Mouse (Mus musculus) embryonic facial prominence, embryonic 12.5 days (tissue): Measurements from ENCODE around the gene Cdc25b. TPM values are rescaled to one million over a fixed set of nuclear protein-coding genes. Genes with fewer than 3 reads are reported as not detected.
A peak's percentile ranks its signal among the peaks of the same experiment; 100 is the strongest.

ENCODE experiments used
- ATAC-seq: fragments of 200-750 bp; cut with Nextera tagmentation; 2 replicates; pipeline ENCODE4 v1.8.0; 2017; ENCODE audit not compliant: insufficient number of reproducible peaks, insufficient read depth, low FRiP score, low TSS enrichment
- H3K27ac ChIP-seq: fragments of 300-500 bp; sonication (generic); 2 replicates; pipeline ENCODE4 v1.5.1; 2016; ENCODE audit warnings: mild to moderate bottlenecking
- H3K27me3 ChIP-seq: fragments of 300-500 bp; sonication (generic); 2 replicates; pipeline ENCODE4 v1.6.1; 2016; ENCODE audit warnings: mild to moderate bottlenecking, moderate library complexity
- H3K36me3 ChIP-seq: fragments of 300-500 bp; sonication (generic); 2 replicates; pipeline ENCODE4 v1.6.1; 2016; ENCODE audit warnings: mild to moderate bottlenecking
- H3K4me1 ChIP-seq: fragments of 300-500 bp; sonication (generic); 2 replicates; pipeline ENCODE4 v1.6.1; 2016
- H3K4me2 ChIP-seq: fragments of 300-500 bp; sonication (generic); replicated peaks from 2 replicates; pipeline ENCODE4 v1.6.1; 2016; ENCODE audit warnings: mild to moderate bottlenecking, moderate library complexity
- H3K4me3 ChIP-seq: fragments of 300-500 bp; sonication (generic); 2 replicates; pipeline ENCODE4 v1.5.1; 2016; ENCODE audit warnings: mild to moderate bottlenecking
- H3K9ac ChIP-seq: fragments of 300-500 bp; sonication (generic); 2 replicates; pipeline ENCODE4 v1.6.1; 2016; ENCODE audit warnings: mild to moderate bottlenecking, moderate library complexity
- H3K9me3 ChIP-seq: fragments of 300-500 bp; sonication (generic); 2 replicates; pipeline ENCODE4 v1.6.1; 2016; ENCODE audit warnings: mild to moderate bottlenecking, moderate library complexity
- WGBS: fragments of 180-500 bp; shearing (Covaris S2); methylation state at CpG from one replicate; pipeline ENCODE4 v1.1.7; 2016; 5-methylcytosine and 5-hydroxymethylcytosine counted together
- polyA plus RNA-seq: library from polyadenylated mRNA; unstranded; fragments of >200 nt; fragmentation: Nextera tagmentation; extraction: Ambion mirVana; gene quantifications from 2 replicates; pipeline ENCODE4 v1.2.1, GENCODE M21; 2016

Cdc25b gene
- polyA plus RNA-seq, 1 experiment from 2014 or later: 52.3 TPM

DNA sequence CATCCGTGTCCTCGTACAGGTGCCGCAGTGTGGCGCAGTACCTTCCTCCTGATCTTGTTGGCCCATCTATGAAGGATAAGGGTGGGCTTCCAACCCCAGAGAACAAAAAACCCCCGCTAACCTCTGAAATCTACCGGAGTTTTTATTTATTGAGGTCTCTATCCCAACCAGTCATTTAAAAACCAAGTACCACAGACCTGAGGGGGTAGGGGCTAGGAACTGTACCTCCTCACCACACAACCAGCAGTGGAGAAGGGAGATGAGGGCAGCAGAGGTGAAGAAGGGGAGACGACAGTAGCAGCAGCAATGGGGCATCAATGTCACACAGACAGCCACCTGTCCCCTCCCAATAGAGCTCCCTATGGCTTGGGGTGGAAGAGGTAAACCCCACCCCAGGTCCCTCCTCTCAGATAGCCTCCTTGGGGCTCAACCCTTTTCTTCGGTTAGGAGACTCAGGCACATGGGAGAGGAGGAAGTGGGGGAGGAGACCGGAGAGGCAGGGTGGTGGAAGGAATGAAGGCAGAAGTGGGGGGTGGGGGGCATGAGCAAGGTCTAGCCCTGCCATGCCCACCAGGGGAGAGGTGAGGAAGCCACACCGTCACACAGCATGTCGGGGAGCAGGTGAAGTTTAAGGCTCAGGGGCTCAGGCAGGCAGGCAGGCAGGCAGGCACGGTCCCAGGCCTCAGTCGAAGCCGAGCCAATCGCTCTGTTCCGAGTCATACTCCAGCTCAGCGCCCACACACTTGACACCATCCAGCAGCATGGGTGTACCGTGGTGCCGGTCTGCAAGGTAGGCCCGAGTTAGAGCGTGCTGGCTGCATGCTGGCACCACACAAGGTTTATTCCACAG is 40.3 kb upstream of the Cdc25b start:
- Histone ChIP-seq H3K27ac (no peak overlapping the region), H3K27me3 (no peaks in the 10 kb centered on the region), H3K9ac (no peak overlapping the region), H3K36me3 (peaks cover 94% of the 10 kb centered on the region), H3K4me1 (no peaks in the 10 kb centered on the region), H3K4me2 (no peak overlapping the region), H3K9me3 (no peaks in the 10 kb centered on the region), H3K4me3 (no peak overlapping the region)
- no peak for ATAC-seq
- 87% methylated on average over 21 of the region's 21 CpGs for WGBS

DNA sequence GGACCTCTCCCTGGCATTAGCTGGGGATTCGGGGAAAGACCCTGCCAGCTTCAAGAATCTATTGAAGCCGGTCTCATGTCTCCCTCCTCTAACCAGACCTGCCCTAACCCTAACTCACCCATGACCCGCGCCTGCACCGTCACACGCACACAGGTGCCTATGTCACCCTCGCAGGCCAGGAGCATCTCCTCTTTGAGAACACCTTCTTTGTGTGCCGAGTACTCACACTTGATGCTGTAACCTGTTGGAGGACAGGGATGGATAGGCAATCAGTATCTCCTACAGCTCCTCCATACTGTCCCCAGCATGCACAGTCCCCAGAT is 39.7 kb upstream of the Cdc25b start:
- ATAC-seq: no peak
- H3K4me2 ChIP-seq: no peak overlapping the region
- H3K27ac ChIP-seq: no peak overlapping the region
- H3K9ac ChIP-seq: no peak overlapping the region
- no peaks in the 10 kb centered on the region for H3K27me3 ChIP-seq
- H3K9me3 ChIP-seq: no peaks in the 10 kb centered on the region
- H3K4me1 ChIP-seq: no peaks in the 10 kb centered on the region
- no peak overlapping the region for H3K4me3 ChIP-seq
- peaks cover 92% of the 10 kb centered on the region for H3K36me3 ChIP-seq
- WGBS: 97% methylated on average over 8 of the region's 8 CpGs

DNA sequence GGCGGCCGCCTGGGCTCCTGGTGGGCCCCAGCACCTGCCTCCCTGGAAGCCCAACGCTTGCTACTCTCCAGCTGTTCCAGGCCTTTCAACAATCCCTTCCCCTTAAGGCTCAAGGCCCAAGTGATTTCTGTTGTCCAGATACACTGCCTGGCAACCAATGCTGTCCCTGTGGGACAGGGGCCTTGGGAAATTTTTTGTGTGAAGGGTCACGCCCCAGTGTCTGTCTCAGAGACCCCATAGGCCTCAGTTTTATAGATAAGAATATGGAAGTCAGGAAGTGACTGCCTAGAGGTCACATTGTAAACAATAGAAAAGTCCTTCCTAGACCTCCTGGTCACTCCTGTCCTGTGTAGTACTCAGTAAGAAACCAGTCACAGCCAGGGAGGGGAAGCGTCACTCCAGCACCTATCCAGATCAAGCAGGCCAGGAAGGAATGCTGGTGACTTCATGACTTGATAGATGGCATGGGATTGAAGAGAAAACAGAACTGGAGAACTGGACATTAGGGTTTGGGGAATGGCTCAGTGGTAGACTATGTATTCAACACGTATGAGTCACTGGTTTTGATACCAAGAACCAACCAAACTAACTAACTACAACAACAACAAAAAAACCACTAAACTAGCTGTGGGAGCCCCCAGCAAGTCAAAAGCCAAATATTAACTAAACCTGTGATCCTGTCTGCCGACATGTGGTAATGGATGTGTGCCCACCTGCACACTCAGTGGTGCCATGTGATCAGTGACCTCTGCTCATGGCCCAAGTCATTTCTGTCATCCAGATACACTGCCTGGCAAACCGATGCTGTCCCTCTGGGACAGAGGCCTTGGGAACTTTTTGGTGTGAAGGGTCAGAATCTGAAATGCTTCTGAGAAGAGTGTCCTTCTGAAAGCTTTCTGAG is 38.1 kb upstream of the Cdc25b start:
- no peaks in the 10 kb centered on the region for H3K4me1 ChIP-seq
- H3K27ac ChIP-seq: no peak overlapping the region
- WGBS: 84% methylated on average over 8 of the region's 8 CpGs
- H3K9me3 ChIP-seq: no peaks in the 10 kb centered on the region
- no peak for ATAC-seq
- no peaks in the 10 kb centered on the region for H3K27me3 ChIP-seq
- no peak overlapping the region for H3K9ac ChIP-seq
- H3K4me3 ChIP-seq: no peak overlapping the region
- no peak overlapping the region for H3K4me2 ChIP-seq
- peaks cover 86% of the 10 kb centered on the region for H3K36me3 ChIP-seq

DNA sequence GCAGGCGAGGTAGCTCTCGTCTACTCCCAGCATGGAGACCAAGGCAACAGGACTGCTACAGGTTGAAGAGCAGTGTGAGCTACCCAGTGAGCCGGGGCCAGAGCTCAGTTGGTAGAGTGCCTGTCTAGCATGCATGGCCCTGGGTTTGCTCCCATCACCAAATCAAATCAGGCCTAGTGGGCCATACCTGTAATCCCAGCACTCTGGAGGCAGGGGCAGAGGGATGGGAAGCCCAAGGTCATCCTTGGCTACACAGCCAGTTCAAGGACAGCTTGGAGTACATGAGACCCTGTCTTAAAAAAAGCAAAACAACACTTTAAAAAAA is 37.5 kb upstream of the Cdc25b start:
- no peak overlapping the region for H3K4me2 ChIP-seq
- WGBS: 93% methylated on average over 3 of the region's 3 CpGs
- no peaks in the 10 kb centered on the region for H3K9me3 ChIP-seq
- no peaks in the 10 kb centered on the region for H3K27me3 ChIP-seq
- no peak overlapping the region for H3K4me3 ChIP-seq
- ATAC-seq: no peak
- no peaks in the 10 kb centered on the region for H3K4me1 ChIP-seq
- H3K36me3 ChIP-seq: peaks cover 82% of the 10 kb centered on the region
- H3K9ac ChIP-seq: no peak overlapping the region
- no peak overlapping the region for H3K27ac ChIP-seq

DNA sequence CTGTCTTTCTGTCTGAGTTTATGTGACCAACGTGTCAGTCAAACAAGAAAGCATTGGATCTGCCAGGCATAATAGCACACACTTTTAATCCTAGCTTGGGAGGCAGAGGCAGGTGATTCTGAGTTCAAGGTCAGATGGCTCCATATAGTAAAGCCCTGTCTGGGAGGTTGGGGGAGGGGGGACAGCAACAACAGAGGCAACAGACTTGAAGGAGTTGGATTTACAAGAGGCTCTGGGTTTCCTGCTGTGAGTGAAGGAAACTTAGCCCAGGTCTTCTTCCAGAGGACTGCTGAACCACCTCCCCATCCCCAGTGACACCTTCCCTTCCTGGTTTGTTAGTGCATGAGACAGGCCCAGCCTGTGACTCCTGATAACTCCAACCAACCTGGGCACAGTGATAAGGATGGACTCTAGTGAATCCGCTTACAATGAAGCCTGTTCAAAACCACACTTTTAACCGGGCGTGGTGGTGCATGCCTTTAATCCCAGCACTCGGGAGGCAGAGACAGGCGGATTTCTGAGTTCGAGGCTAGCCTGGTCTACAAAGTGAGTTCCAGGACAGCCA is 34.5 kb upstream of the Cdc25b start:
- WGBS: 90% methylated on average over 7 of the region's 7 CpGs
- Histone ChIP-seq H3K27ac (no peak overlapping the region), H3K36me3 (peaks cover 54% of the 10 kb centered on the region), H3K4me3 (no peak overlapping the region), H3K4me1 (peaks cover 2% of the 10 kb centered on the region; the same call in 1 of the 2 replicates), H3K27me3 (no peaks in the 10 kb centered on the region), H3K9ac (no peak overlapping the region), H3K9me3 (no peaks in the 10 kb centered on the region), H3K4me2 (no peak overlapping the region)
- ATAC-seq: no peak

DNA sequence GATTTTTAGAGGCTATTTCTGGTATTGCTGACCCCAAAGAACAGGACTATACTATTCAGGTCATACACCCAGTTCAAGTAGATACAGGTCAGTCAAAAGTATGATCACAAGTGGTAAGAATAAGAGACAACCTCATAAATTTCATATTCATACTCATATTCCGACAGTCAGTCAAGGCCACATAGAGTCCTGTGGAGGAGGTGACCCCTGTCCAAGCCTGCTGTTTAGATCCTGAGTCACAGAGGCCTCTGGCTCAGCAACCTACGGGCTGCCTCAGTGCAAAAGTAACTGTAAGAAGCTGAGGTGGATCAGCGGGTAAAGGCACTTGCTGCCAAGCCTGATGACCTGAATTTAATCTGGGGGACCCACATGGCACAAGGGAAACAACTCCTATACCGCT is 32.7 kb upstream of the Cdc25b start:
- Histone ChIP-seq H3K4me2 (no peak overlapping the region), H3K9me3 (no peaks in the 10 kb centered on the region), H3K4me1 (peaks cover 20% of the 10 kb centered on the region), H3K27me3 (no peaks in the 10 kb centered on the region), H3K36me3 (peaks cover 36% of the 10 kb centered on the region), H3K4me3 (no peak overlapping the region), H3K9ac (no peak overlapping the region), H3K27ac (no peak overlapping the region)
- ATAC-seq: no peak
- 91% methylated on average over 4 of the region's 4 CpGs for WGBS

DNA sequence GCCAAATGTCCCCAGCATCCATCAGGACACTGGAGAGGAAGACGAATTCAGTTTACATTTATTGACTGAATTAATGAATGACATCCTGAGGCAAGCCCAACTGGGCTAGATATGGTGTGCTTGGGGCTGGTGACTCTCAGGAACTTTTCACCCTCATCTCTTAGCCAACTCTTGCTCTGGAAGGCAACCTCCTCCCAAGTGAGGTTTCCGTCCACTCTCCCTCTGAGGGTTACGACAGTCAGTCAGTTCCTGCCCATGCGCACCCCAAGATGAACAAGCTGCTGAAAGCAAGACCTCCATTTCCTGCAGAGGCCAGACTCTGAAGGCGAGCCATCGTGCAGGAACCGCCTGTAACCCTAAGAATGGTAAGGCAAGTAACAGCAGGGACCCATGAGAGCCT is 29.8 kb upstream of the Cdc25b start:
- Histone ChIP-seq H3K9me3 (no peaks in the 10 kb centered on the region), H3K27ac (no peak overlapping the region), H3K9ac (no peak overlapping the region), H3K4me1 (peaks cover 24% of the 10 kb centered on the region), H3K4me3 (no peak overlapping the region), H3K27me3 (no peaks in the 10 kb centered on the region), H3K36me3 (peaks cover 10% of the 10 kb centered on the region), H3K4me2 (no peak overlapping the region)
- no peak for ATAC-seq
- WGBS: 87% methylated on average over 7 of the region's 7 CpGs

DNA sequence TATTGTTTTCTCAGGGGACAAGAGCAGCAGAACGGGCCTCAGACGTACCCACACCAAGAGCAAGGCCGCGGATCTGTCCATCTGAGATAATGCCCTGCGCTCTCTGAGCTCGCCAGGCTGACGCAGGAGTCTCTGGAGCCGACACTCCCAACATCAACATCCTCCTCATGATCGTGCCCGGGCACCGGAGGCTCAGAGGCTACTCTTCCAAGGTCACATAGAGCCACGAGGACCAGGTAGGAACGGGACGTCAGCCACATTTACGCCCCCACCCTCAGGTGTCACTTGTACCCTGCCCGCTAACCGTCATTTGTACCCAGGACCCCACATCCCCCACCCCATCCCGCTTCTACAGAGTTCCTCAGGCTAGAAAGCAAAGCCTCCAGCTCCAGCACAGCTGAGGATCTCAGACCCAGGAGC is 27.2 kb upstream of the Cdc25b start:
- peak overlapping the region; percentile 80 for H3K27ac ChIP-seq
- H3K9ac ChIP-seq: peak overlapping the region; percentile 77
- peaks cover 30% of the 10 kb centered on the region for H3K4me1 ChIP-seq
- peak overlapping the region; percentile 91 for H3K4me2 ChIP-seq
- peak; percentile 50 for ATAC-seq
- H3K4me3 ChIP-seq: peak overlapping the region; percentile 78
- H3K27me3 ChIP-seq: no peaks in the 10 kb centered on the region
- H3K9me3 ChIP-seq: no peaks in the 10 kb centered on the region
- under 1% methylated on average over 18 of the region's 18 CpGs for WGBS
- no peaks in the 10 kb centered on the region; the same call in 1 of the 2 replicates for H3K36me3 ChIP-seq

DNA sequence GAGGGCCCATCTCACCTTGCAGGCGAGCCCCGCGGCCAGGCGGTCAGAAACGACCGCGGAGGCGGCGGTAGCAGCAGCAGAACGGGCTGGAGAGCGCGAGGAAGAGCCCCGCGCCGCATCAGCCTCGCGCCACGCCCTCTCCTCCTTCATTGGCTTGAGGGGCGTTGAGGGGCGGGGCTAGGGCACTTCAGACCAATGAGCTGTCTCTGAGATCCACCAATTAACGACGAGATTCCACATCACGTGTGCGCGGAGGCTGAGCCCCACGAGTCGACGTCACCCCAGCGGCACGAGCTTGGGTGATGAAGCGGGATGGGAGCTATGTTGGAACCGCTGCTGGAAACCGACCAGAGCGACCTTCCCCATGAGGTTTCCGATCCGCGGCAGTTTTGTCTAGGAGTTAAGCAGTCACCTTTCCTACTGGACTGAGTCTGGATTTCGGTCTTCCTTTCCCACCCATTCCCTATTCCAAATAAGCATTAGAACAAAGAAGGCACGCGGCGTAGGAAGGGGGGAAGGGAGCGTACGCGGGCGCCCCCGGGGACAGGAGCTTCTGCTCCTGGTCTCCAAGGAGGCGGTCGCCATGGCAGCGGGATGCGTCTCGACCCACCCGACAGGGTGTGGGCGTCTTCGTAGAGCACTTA is 26.7 kb upstream of the Cdc25b start, which contains the start of gene 1700037H04Rik:
Gene 1700037H04Rik, minus strand, starts transcription at position 144 of the 644 bp plus-strand sequence.
- Histone ChIP-seq H3K9me3 (no peaks in the 10 kb centered on the region), H3K9ac (peak within 1 kb of the TSS; percentile 77), H3K4me2 (peak within 1 kb of the TSS; percentile 91), H3K27ac (peak within 1 kb of the TSS; percentile 90), H3K36me3 (no peaks in the 10 kb centered on the region; the same call in 1 of the 2 replicates), H3K4me1 (peaks cover 30% of the 10 kb centered on the region), H3K4me3 (peak within 1 kb of the TSS; percentile 78), H3K27me3 (no peaks in the 10 kb centered on the region)
- under 1% methylated on average over 53 of the region's 54 CpGs for WGBS
- ATAC-seq: peak; percentile 91

DNA sequence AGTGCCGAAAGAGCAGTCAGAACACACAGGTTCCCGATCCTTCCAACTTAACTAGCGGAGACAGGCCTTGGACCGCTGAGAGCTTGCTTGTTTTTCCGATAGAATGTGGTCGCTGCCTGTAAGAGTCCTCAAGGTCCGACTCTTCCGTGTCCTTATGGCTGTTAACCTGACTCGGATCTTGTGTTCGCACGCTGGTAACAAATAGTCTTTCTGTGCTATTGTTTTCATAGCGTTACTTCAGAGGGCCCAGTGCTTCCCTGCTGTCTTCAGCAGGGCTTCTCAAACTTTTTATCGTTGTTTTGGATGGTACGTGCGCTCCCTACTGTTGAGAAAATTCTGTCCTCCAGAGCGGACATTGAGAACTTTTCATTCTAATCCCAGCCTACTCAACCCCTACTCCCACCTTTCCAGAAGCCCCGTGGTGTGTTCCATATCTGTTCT is 26.1 kb upstream of the Cdc25b start:
- Histone ChIP-seq H3K9ac (peak overlapping the region; percentile 73), H3K4me2 (peak overlapping the region; percentile 91), H3K27me3 (no peaks in the 10 kb centered on the region), H3K36me3 (no peaks in the 10 kb centered on the region), H3K9me3 (no peaks in the 10 kb centered on the region), H3K4me3 (peak overlapping the region; percentile 78), H3K4me1 (peaks cover 30% of the 10 kb centered on the region), H3K27ac (peak overlapping the region; percentile 90)
- under 1% methylated on average over 17 of the region's 17 CpGs for WGBS
- no peak for ATAC-seq

DNA sequence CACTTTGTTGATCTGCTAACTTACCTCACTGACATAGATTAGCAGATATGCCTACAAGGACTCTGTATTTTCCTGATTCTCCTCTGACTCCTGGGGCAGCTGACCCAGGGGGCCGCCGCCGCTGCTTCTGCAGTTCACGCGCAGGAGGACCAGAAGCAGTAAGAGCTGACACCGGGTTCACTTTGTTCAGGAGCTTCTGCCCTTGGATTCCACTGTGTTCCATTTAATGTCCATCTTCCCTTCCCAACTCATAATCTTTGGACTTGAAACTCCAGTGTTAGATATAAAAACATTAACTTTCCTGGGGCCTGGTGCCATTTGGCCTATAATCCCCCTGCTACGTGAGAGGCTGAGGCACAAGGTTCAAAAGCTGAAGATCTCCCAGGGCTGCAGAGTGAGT is 22.8 kb upstream of the Cdc25b start:
- Histone ChIP-seq H3K9me3 (no peaks in the 10 kb centered on the region), H3K27ac (no peak overlapping the region), H3K4me3 (no peak overlapping the region), H3K9ac (no peak overlapping the region), H3K27me3 (no peaks in the 10 kb centered on the region), H3K4me1 (peaks cover 11% of the 10 kb centered on the region), H3K36me3 (no peaks in the 10 kb centered on the region), H3K4me2 (no peak overlapping the region)
- WGBS: 69% methylated on average over 7 of the region's 7 CpGs
- no peak for ATAC-seq
